Mouse (Mus musculus): ENCODE results near the gene Lrmda. TPM values are rescaled to one million over a fixed set of nuclear protein-coding genes. Genes with fewer than 3 reads are reported as not detected.

The Lrmda gene
- total RNA-seq, 2 experiments from 2014 or later, result 2.6 to 2.9 TPM

GRCm38 (mm10) chr14:22952981-22953380 is 933.5 kb downstream of the Lrmda start:
- no peak overlapping the region for H3K27ac ChIP-seq
- intact Hi-C loops (cut with DNase I), result no loop called here
- no peak for TF ChIP-seq CTCF (IDR thresholded peaks at IDR 0.05)
- DNase-seq, result no peak
- H3K4me3 ChIP-seq, result no peak overlapping the region

DNA sequence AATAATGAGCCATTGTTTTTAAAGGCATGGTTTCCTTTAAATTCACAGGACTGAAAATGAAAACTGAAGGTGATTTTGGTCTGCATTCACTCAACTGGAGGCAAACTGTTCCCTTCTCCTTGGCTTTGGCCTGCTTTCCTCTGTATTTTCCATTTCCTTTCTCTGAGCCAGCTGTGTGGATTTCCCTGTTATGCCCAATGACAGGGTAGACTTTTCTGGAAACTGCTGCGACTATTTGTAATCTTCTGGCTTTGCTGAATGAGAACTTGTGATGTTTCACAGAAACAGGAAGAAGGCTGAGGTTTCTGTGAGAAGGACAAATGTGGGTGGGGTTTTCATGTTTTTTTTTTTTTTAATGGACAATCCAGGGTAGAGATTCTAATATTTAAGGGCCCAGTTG is 940.7 kb downstream of the Lrmda start:
- peak overlapping the region; percentile 59 for H3K27ac ChIP-seq
- no peak for DNase-seq
- intact Hi-C loops (cut with DNase I), result no loop called here
- no peak for TF ChIP-seq CTCF (IDR thresholded peaks at IDR 0.05)
- H3K4me3 ChIP-seq, result no peak overlapping the region

GRCm38 (mm10) chr14:22964796-22965660 is 945.5 kb downstream of the Lrmda start:
- Histone ChIP-seq H3K4me3 (no peak overlapping the region), H3K27ac (peak overlapping the region; percentile 49)
- intact Hi-C loops (cut with DNase I), result no loop called here
- DNase-seq, result no peak
- TF ChIP-seq CTCF (IDR thresholded peaks at IDR 0.05), result no peak

GRCm38 (mm10) chr14:22968705-22969104 is 949.2 kb downstream of the Lrmda start:
- no peak overlapping the region for H3K27ac ChIP-seq
- no peak for TF ChIP-seq CTCF (IDR thresholded peaks at IDR 0.05)
- DNase-seq, result no peak
- intact Hi-C loops (cut with DNase I), result no loop called here
- H3K4me3 ChIP-seq, result no peak overlapping the region

GRCm38 (mm10) chr14:22986736-22987135 is 967.2 kb downstream of the Lrmda start:
- TF ChIP-seq CTCF (IDR thresholded peaks at IDR 0.05), result no peak
- peak; percentile 50 for DNase-seq
- Histone ChIP-seq H3K27ac (peak overlapping the region; percentile 28; the same call in 1 of the 2 replicates), H3K4me3 (no peak overlapping the region)
- intact Hi-C loops (cut with DNase I), result no loop called here

GRCm38 (mm10) chr14:22988090-22988669 is 968.7 kb downstream of the Lrmda start:
- intact Hi-C loops (cut with DNase I), result no loop called here
- no peak for TF ChIP-seq CTCF (IDR thresholded peaks at IDR 0.05)
- Histone ChIP-seq H3K4me3 (no peak overlapping the region), H3K27ac (no peak overlapping the region)
- DNase-seq, result no peak

GRCm38 (mm10) chr14:22995184-22995935 is 975.8 kb downstream of the Lrmda start:
- intact Hi-C loops (cut with DNase I), result no loop called here
- Histone ChIP-seq H3K27ac (no peak overlapping the region), H3K4me3 (no peak overlapping the region)
- DNase-seq, result no peak
- TF ChIP-seq CTCF (IDR thresholded peaks at IDR 0.05), result no peak

DNA sequence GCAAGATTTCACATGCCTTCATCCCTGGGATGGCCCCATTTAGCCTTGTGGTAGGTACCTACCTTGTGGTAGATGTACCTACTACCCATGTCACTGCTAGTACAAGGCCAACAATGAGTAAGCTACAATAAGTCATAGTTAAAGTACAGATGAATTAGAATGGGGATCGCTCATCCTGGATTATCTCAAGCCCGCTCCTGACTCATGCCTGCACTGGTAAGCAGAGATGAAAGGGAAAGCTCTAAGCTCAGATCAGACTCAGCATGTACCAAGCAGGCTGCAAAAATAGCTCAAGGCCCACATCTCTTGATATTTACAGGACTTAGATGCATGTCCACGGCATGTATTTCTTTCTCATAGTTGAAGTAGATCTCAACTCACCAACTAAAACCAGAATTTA is 979.4 kb downstream of the Lrmda start:
- DNase-seq, result no peak
- intact Hi-C loops (cut with DNase I), result no loop called here
- no peak overlapping the region for H3K4me3 ChIP-seq
- no peak overlapping the region for H3K27ac ChIP-seq
- no peak for TF ChIP-seq CTCF (IDR thresholded peaks at IDR 0.05)

DNA sequence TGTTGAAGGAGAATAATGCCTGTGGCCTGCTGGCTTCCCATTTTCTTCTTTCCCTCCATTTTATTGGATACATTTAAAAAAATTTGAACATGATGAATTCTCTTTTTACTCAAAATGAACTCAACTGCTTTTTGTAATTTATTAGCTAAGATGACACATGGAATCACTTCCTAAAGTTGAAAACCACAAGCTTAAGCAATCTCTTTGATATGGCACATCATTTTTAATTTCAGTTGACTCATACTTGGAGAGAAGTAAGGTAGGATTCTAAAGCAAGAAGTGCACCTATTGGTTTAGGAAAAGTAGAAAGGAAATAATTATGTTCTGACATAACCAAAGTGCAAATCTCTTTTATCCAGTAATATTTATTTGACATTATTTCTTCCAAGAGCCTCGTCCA is 992.5 kb downstream of the Lrmda start:
- no peak for TF ChIP-seq CTCF (IDR thresholded peaks at IDR 0.05)
- no peak overlapping the region for H3K4me3 ChIP-seq
- no peak for DNase-seq
- no peak overlapping the region for H3K27ac ChIP-seq
- intact Hi-C loops (cut with DNase I), result no loop called here

DNA sequence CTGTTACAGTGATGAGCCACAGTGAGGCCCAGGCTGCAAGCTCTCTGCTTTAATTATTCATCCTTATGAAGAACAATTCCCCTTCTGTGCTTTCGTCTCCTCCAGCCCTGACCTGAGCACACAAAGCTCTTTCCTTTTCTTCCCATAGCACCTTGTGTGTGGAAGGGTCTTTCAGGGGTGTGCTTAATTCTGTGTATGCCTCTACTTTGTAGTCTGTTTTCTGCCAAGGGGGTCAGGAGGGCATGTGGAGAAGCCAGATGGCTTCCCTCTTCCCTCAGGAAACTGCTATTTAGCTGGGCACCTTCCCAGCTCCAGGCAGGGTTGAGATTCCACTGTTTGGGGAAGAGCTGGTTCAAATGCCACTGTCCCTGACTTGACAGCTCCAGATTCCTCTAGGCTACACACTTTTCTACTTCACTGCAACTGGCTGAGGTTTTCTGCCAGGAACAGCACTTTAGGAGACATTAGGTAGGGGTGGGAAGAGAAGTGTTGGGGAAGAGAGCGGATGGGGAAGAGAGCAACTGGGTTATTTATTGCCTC is 995.3 kb downstream of the Lrmda start:
- Histone ChIP-seq H3K27ac (no peak overlapping the region), H3K4me3 (no peak overlapping the region)
- no peak for TF ChIP-seq CTCF (IDR thresholded peaks at IDR 0.05)
- no peak for DNase-seq
- intact Hi-C loops (cut with DNase I), result no loop called here

DNA sequence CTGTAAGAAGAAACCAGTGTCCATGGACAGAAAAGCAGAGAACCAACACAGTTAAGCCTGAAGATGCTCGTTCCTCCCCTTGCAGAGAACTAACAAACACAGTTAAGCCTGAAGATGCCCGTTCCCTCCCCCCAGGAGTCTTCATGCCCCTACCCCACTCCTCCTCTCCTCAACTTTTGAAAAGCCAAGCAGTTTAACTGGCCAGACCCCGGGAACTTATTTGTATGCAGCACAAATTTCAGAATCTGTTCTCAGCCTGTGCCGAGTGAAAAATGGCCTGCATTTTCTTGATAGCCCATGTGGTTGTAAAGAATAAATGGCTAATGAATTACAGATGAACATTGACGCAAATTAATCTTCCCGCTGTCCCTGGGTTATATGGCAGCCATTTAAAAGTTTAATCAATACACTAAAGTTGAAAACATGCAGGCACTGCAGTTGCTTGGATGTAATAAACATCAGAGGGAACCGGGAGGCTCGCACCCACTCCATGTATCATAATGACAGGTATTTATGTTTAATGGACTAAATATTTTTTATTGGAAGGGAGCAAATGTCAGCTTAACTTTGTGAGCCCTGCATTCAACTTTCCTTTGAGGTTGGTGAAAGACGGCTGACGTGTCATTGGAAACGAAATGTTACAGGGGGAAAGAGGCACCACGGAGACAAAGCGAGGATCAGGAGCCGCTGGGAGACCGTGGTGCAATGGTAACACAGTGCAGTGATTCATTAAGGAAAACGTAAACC is 996.0 kb downstream of the Lrmda start:
- no peak overlapping the region for H3K27ac ChIP-seq
- DNase-seq, result no peak
- intact Hi-C loops (cut with DNase I), result no loop called here
- no peak for TF ChIP-seq CTCF (IDR thresholded peaks at IDR 0.05)
- H3K4me3 ChIP-seq, result no peak overlapping the region

DNA sequence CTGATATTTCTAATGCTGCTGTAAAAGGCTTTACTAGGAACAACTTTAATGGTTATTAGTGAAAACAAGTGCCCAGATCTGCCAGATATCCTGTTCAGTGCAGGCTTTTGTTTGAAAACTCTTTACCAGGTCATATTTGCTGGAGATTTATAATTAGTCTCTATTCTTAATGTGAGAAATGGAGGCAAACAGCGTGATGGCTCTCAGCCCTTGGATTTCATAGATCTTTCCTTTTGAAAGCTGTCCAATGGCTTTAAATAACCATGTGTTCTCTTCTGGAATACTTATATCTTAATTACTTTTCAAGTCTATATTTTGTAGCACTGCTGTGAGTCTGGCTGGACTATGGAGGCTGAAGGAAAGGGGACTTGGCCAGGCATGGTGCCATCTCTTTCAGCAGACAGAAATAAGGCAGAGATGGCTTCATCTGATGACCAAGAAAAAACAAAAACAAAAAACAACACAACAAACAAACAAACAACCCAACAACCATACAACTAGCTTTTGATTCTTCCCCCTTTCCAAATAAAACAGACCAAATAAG is 996.6 kb downstream of the Lrmda start:
- no peak overlapping the region for H3K27ac ChIP-seq
- intact Hi-C loops (cut with DNase I), result no loop called here
- DNase-seq, result no peak
- TF ChIP-seq CTCF (IDR thresholded peaks at IDR 0.05), result no peak
- H3K4me3 ChIP-seq, result no peak overlapping the region

Measured in gastrocnemius, adult 2 months (tissue).